Mouse (Mus musculus) kidney, adult 2 months (tissue): ENCODE data around the gene Cd99l2. TPM values are rescaled to one million over a fixed set of nuclear protein-coding genes. Genes with fewer than 3 reads are reported as not detected.
A peak's percentile ranks its signal among the peaks of the same experiment; 100 is the strongest.

Experiments
- DNase-seq: peaks from one replicate; pipeline ENCODE4 v3.0.0; 2021
- H3K27ac ChIP-seq: fragments of 200-500 bp; 2 replicates; pipeline ENCODE4 v1.5.1; 2012; ENCODE audit warnings: low read depth, low read length, control low read depth, inconsistent platforms; ENCODE audit not compliant: insufficient read depth
- H3K27me3 ChIP-seq: fragments of 200-500 bp; replicated peaks from 2 replicates; pipeline ENCODE4 v1.6.1; 2012; ENCODE audit warnings: mild to moderate bottlenecking, moderate library complexity, low read length, inconsistent platforms; ENCODE audit not compliant: control insufficient read depth, insufficient read depth
- H3K36me3 ChIP-seq: fragments of 200-500 bp; 2 replicates; pipeline ENCODE4 v1.6.1; 2012; ENCODE audit warnings: mild to moderate bottlenecking, moderate library complexity, low read length, inconsistent platforms; ENCODE audit not compliant: control insufficient read depth, insufficient read depth
- H3K4me1 ChIP-seq: fragments of 200-500 bp; 2 replicates; pipeline ENCODE4 v1.6.1; 2011; ENCODE audit warnings: low read length; ENCODE audit not compliant: control insufficient read depth, insufficient read depth
- H3K4me3 ChIP-seq: fragments of 200-500 bp; 2 replicates; pipeline ENCODE4 v1.5.1; 2011; ENCODE audit warnings: mild to moderate bottlenecking, low read depth, low read length, control low read depth; ENCODE audit not compliant: insufficient read depth
- CTCF ChIP-seq: fragments of 200-500 bp; conservative IDR thresholded peaks from 2 replicates; pipeline ENCODE4 v1.5.1; 2011; ENCODE audit warnings: low read depth, mild to moderate bottlenecking, control low read depth, low read length, moderate library complexity, mixed read lengths; ENCODE audit not compliant: insufficient read depth, insufficient read length
- POLR2A ChIP-seq: fragments of 200-500 bp; IDR thresholded peaks from one replicate; pipeline ENCODE4 v1.6.1; 2011; ENCODE audit warnings: low read depth, low read length, control low read depth
- WGBS: fragments of 180-500 bp; shearing (Covaris S2); methylation state at CpG from one replicate; pipeline ENCODE4 v1.1.7; 2018; 5-methylcytosine and 5-hydroxymethylcytosine counted together
- polyA plus RNA-seq: library from polyadenylated mRNA; depleted of rRNA; stranded (reverse); fragments of >200 nt; gene quantifications from 2 replicates; pipeline ENCODE4 v1.2.3, GENCODE M21; 2012

Cd99l2 gene
- polyA plus RNA-seq, 1 experiment, result 24.1 TPM

- no peak for DNase-seq
- Histone ChIP-seq H3K4me3 (peak overlapping the region; percentile 84), H3K4me1 (peaks cover 8% of the 10 kb centered on the region), H3K27me3 (no peaks in the 10 kb centered on the region), H3K27ac (peak overlapping the region; percentile 77; the same call in 1 of the 2 replicates), H3K36me3 (no peaks in the 10 kb centered on the region)
- WGBS, result 2% methylated on average over 17 of the region's 17 CpGs
- TF ChIP-seq POLR2A (no peak), CTCF (no peak)
Measured at GRCm38 (mm10) chrX:71491931-71492633, 567 bp downstream of the Cd99l2 start.

GRCm38 (mm10) chrX:71489353-71489752, 3.3 kb downstream of the Cd99l2 start:
- Histone ChIP-seq H3K27ac (no peak overlapping the region), H3K4me1 (peaks cover 4% of the 10 kb centered on the region; the same call in 1 of the 2 replicates), H3K27me3 (no peaks in the 10 kb centered on the region), H3K4me3 (no peak overlapping the region), H3K36me3 (no peaks in the 10 kb centered on the region)
- no peak for DNase-seq
- 52% methylated on average over 1 of the region's 1 CpGs for WGBS
- no peak for TF ChIP-seq POLR2A
- no peak for TF ChIP-seq CTCF

GRCm38 (mm10) chrX:71482244-71482643, 10.4 kb downstream of the Cd99l2 start:
- H3K4me3 ChIP-seq, result no peak overlapping the region
- DNase-seq, result no peak
- H3K36me3 ChIP-seq, result no peaks in the 10 kb centered on the region
- H3K4me1 ChIP-seq, result no peaks in the 10 kb centered on the region
- no peak for TF ChIP-seq POLR2A
- no peaks in the 10 kb centered on the region for H3K27me3 ChIP-seq
- WGBS, result 96% methylated on average over 2 of the region's 2 CpGs
- H3K27ac ChIP-seq, result no peak overlapping the region

- Histone ChIP-seq H3K4me1 (no peaks in the 10 kb centered on the region), H3K27ac (no peak overlapping the region), H3K27me3 (no peaks in the 10 kb centered on the region), H3K36me3 (no peaks in the 10 kb centered on the region), H3K4me3 (no peak overlapping the region)
- WGBS, result 78% methylated on average over 3 of the region's 3 CpGs
- no peak for TF ChIP-seq CTCF
- TF ChIP-seq POLR2A, result no peak
- DNase-seq, result no peak
Measured at GRCm38 (mm10) chrX:71475992-71476391, 16.7 kb downstream of the Cd99l2 start.

GRCm38 (mm10) chrX:71475497-71475896, 17.2 kb downstream of the Cd99l2 start:
- no peaks in the 10 kb centered on the region for H3K36me3 ChIP-seq
- no peaks in the 10 kb centered on the region for H3K27me3 ChIP-seq
- H3K4me3 ChIP-seq, result no peak overlapping the region
- no peak for DNase-seq
- TF ChIP-seq CTCF (no peak), POLR2A (no peak)
- no peaks in the 10 kb centered on the region for H3K4me1 ChIP-seq
- WGBS, result 61% methylated on average over 3 of the region's 3 CpGs
- no peak overlapping the region for H3K27ac ChIP-seq

- H3K4me3 ChIP-seq, result no peak overlapping the region
- 87% methylated on average over 3 of the region's 3 CpGs for WGBS
- H3K27me3 ChIP-seq, result no peaks in the 10 kb centered on the region
- TF ChIP-seq CTCF (no peak), POLR2A (no peak)
- H3K36me3 ChIP-seq, result no peaks in the 10 kb centered on the region
- no peak for DNase-seq
- no peaks in the 10 kb centered on the region for H3K4me1 ChIP-seq
- no peak overlapping the region for H3K27ac ChIP-seq
Measured at GRCm38 (mm10) chrX:71475084-71475483, 17.6 kb downstream of the Cd99l2 start.

- H3K4me3 ChIP-seq, result no peak overlapping the region
- WGBS, result 94% methylated on average over 3 of the region's 3 CpGs
- H3K27ac ChIP-seq, result no peak overlapping the region
- no peak for DNase-seq
- TF ChIP-seq POLR2A (no peak), CTCF (no peak)
- H3K4me1 ChIP-seq, result no peaks in the 10 kb centered on the region
- no peaks in the 10 kb centered on the region for H3K27me3 ChIP-seq
- no peaks in the 10 kb centered on the region for H3K36me3 ChIP-seq
Measured at GRCm38 (mm10) chrX:71474296-71474956, 18.2 kb downstream of the Cd99l2 start.
